Mouse (Mus musculus) liver, embryonic 11.5 days (tissue): ENCODE data around the gene Ankrd24. TPM values are rescaled to one million over a fixed set of nuclear protein-coding genes. Genes with fewer than 3 reads are reported as not detected.
A peak's percentile ranks its signal among the peaks of the same experiment; 100 is the strongest.
"Not testable (repeated sequence)": the region's sequence is repeated elsewhere in the genome, so short reads cannot be mapped to it uniquely, and the experiment has no call there.

ENCODE experiments used
- ATAC-seq: fragments of 200-750 bp; cut with Nextera tagmentation; replicated peaks from 2 replicates; pipeline ENCODE4 v1.8.0; 2017; ENCODE audit warnings: moderate number of reproducible peaks, mild to moderate bottlenecking, moderate TSS enrichment, moderate library complexity; ENCODE audit not compliant: low FRiP score
- DNase-seq: peaks from one replicate; pipeline ENCODE4 v3.0.0-alpha.2; 2017; ENCODE audit warnings: low spot score
- H3K27ac ChIP-seq: fragments of 300-500 bp; sonication (generic); 2 replicates; pipeline ENCODE4 v1.5.1; 2014; ENCODE audit warnings: mild to moderate bottlenecking, low read depth, low read length, control low read depth
- H3K27me3 ChIP-seq: fragments of 300-500 bp; sonication (generic); replicated peaks from 2 replicates; pipeline ENCODE4 v1.6.1; 2014; ENCODE audit warnings: low read length, mixed read lengths; ENCODE audit not compliant: control insufficient read depth, insufficient read depth
- H3K36me3 ChIP-seq: fragments of 300-500 bp; sonication (generic); 2 replicates; pipeline ENCODE4 v1.6.1; 2014; ENCODE audit warnings: mild to moderate bottlenecking, low read length, moderate library complexity, mixed read lengths; ENCODE audit not compliant: control insufficient read depth, insufficient read depth
- H3K4me1 ChIP-seq: fragments of 300-500 bp; sonication (generic); replicated peaks from 2 replicates; pipeline ENCODE4 v1.6.1; 2014; ENCODE audit warnings: low read length, mixed read lengths; ENCODE audit not compliant: control insufficient read depth, insufficient read depth
- H3K4me2 ChIP-seq: fragments of 300-500 bp; sonication (generic); 2 replicates; pipeline ENCODE4 v1.6.1; 2014; ENCODE audit warnings: mild to moderate bottlenecking, control low read depth, moderate library complexity
- H3K4me3 ChIP-seq: fragments of 300-500 bp; sonication (generic); 2 replicates; pipeline ENCODE4 v1.5.1; 2014; ENCODE audit warnings: low read depth, low read length, control low read depth
- H3K9ac ChIP-seq: fragments of 300-500 bp; sonication (generic); 2 replicates; pipeline ENCODE4 v1.6.1; 2014; ENCODE audit warnings: low read depth, low read length, control low read depth
- H3K9me3 ChIP-seq: fragments of 300-500 bp; sonication (generic); 2 replicates; pipeline ENCODE4 v1.6.1; 2016; ENCODE audit warnings: low read length, inconsistent platforms, mixed read lengths; ENCODE audit not compliant: control insufficient read depth
- WGBS: fragments of 180-500 bp; shearing (Covaris S2); extraction: QIAGEN DNeasy Blood & Tissue Kit; methylation state at CpG from one replicate; pipeline ENCODE4 v1.1.7; 2014; 5-methylcytosine and 5-hydroxymethylcytosine counted together
- polyA plus RNA-seq: library from polyadenylated mRNA; unstranded; fragments of >200 nt; fragmentation: Nextera tagmentation; extraction: Ambion mirVana; gene quantifications from 2 replicates; pipeline ENCODE4 v1.2.1, GENCODE M21; 2014

Ankrd24 gene
- polyA plus RNA-seq, 1 experiment from 2014 or later = 3.6 TPM

DNA sequence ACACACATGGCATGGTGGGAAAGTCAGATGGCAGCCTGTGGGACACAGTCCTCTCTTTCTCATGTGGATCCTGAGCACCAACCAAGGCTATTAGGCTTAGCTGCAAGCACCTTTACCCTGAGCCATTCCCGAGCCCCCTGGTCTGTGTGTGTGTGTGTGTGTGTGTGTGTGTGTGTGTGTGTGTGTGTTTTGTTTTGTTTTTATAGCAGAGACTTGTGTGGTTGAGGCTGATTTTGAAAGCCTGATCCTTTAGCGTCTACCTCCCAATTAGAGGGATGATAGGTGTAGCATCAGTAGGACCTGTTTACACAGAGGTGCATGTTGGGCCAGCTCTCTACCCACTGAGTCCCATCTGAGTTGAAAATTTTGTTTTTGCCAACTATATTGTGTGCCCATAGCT is 15.8 kb downstream of the Ankrd24 start:
- peak overlapping the region; percentile 97; the same call in 1 of the 2 replicates for H3K27ac ChIP-seq
- peak overlapping the region; percentile 97 for H3K4me2 ChIP-seq
- DNase-seq = no peak
- no peaks in the 10 kb centered on the region for H3K27me3 ChIP-seq
- peak; percentile 8; the same call in 1 of the 2 replicates for ATAC-seq
- no peaks in the 10 kb centered on the region for H3K36me3 ChIP-seq
- 53% methylated on average over 2 of the region's 2 CpGs for WGBS
- no peaks in the 10 kb centered on the region for H3K9me3 ChIP-seq
- peak overlapping the region; percentile 78 for H3K4me3 ChIP-seq
- H3K9ac ChIP-seq = peak overlapping the region; percentile 94
- peaks cover 11% of the 10 kb centered on the region for H3K4me1 ChIP-seq

GRCm38 (mm10) chr10:81644716-81645115 is 16.4 kb downstream of the Ankrd24 start:
- ATAC-seq (no peak), DNase-seq (no peak)
- H3K4me3 ChIP-seq = no peak overlapping the region
- no peaks in the 10 kb centered on the region for H3K36me3 ChIP-seq
- peak overlapping the region; percentile 94; the same call in 1 of the 2 replicates for H3K9ac ChIP-seq
- H3K9me3 ChIP-seq = no peaks in the 10 kb centered on the region
- H3K4me2 ChIP-seq = peak overlapping the region; percentile 97
- no peaks in the 10 kb centered on the region for H3K27me3 ChIP-seq
- peaks cover 11% of the 10 kb centered on the region for H3K4me1 ChIP-seq
- no peak overlapping the region; the same call in 1 of the 2 replicates for H3K27ac ChIP-seq
- 91% methylated on average over 18 of the region's 18 CpGs for WGBS

DNA sequence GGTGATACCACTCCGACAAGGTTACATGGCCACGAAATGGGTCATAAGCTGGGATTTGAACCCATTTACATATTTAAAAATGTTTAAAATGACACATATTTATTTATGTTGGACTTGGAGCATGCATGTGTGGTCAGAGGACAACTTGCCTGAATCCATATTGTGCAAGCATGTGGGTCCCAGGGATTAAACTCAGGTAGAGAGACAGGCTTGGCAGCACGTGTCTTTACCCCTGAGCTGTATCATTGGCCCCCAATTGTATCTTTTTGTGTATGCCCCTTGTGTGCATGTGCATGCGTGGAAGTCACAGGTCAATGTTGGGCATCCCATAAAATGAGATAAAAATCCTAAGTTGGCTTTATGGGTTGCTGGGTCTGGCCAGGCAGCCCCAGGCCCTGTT is 17.1 kb downstream of the Ankrd24 start:
- Histone ChIP-seq H3K36me3 (no peaks in the 10 kb centered on the region), H3K9me3 (no peaks in the 10 kb centered on the region), H3K27me3 (no peaks in the 10 kb centered on the region), H3K27ac (no peak overlapping the region), H3K4me1 (peaks cover 14% of the 10 kb centered on the region), H3K9ac (no peak overlapping the region), H3K4me3 (no peak overlapping the region), H3K4me2 (no peak overlapping the region)
- no peak for DNase-seq
- 88% methylated on average over 4 of the region's 4 CpGs for WGBS
- no peak for ATAC-seq

GRCm38 (mm10) chr10:81646015-81646555 is 17.7 kb downstream of the Ankrd24 start:
- H3K4me2 ChIP-seq = no peak overlapping the region
- DNase-seq (no peak), ATAC-seq (no peak)
- H3K4me1 ChIP-seq = peaks cover 14% of the 10 kb centered on the region
- no peak overlapping the region for H3K4me3 ChIP-seq
- no peak overlapping the region for H3K9ac ChIP-seq
- no peaks in the 10 kb centered on the region for H3K9me3 ChIP-seq
- peaks cover 3% of the 10 kb centered on the region; the same call in 1 of the 2 replicates for H3K36me3 ChIP-seq
- WGBS = 83% methylated on average over 7 of the region's 7 CpGs
- no peak overlapping the region for H3K27ac ChIP-seq
- H3K27me3 ChIP-seq = no peaks in the 10 kb centered on the region

GRCm38 (mm10) chr10:81648803-81649775 is 20.7 kb downstream of the Ankrd24 start, which contains the start of gene Gm10778:
Gene Gm10778, plus strand, starts transcription at chr10:81649059.
- not testable (repeated sequence) for H3K9me3 ChIP-seq, H3K27me3 ChIP-seq, H3K36me3 ChIP-seq, H3K4me1 ChIP-seq
- Histone ChIP-seq H3K4me3 (peak within 1 kb of the TSS; percentile 61), H3K9ac (peak within 1 kb of the TSS; percentile 75), H3K27ac (peak within 1 kb of the TSS; percentile 52; the same call in 1 of the 2 replicates), H3K4me2 (peak within 1 kb of the TSS; percentile 63)
- peak; percentile 87 for DNase-seq
- ATAC-seq = peak; percentile 94
- 2% methylated on average over 32 of the region's 52 CpGs for WGBS

- no peak overlapping the region for H3K27ac ChIP-seq
- peaks cover 21% of the 10 kb centered on the region for H3K9me3 ChIP-seq
- 94% methylated on average over 10 of the region's 10 CpGs for WGBS
- DNase-seq = no peak
- no peak for ATAC-seq
- H3K4me2 ChIP-seq = no peak overlapping the region
- no peak overlapping the region for H3K4me3 ChIP-seq
- no peaks in the 10 kb centered on the region for H3K27me3 ChIP-seq
- no peak overlapping the region for H3K9ac ChIP-seq
- H3K4me1 ChIP-seq = peaks cover 2% of the 10 kb centered on the region; the same call in 1 of the 2 replicates
- peaks cover 18% of the 10 kb centered on the region for H3K36me3 ChIP-seq
Observed at GRCm38 (mm10) chr10:81655178-81655577, 26.8 kb downstream of the Ankrd24 start.

DNA sequence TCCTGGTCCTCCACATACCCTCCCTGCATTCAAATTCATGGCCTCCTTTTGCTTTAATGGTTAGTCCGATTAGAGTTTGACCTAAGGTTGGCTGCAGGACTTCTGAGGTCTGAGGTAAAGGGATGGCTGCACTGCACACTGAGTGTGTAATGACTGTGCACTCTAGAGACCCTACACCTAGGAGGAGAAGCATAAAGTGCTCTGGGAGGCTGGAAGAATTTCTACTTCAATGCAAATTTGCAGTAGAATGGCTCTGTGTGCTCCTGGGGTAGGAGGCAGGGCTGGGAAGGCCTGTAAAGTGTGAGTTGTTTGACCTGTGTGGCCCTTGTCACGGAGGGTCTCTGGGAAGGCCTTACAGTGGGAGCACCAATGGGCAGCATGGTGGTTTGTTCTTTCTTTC is 27.8 kb downstream of the Ankrd24 start:
- Histone ChIP-seq H3K27me3 (no peaks in the 10 kb centered on the region), H3K36me3 (peaks cover 15% of the 10 kb centered on the region)
- ATAC-seq = no peak

DNA sequence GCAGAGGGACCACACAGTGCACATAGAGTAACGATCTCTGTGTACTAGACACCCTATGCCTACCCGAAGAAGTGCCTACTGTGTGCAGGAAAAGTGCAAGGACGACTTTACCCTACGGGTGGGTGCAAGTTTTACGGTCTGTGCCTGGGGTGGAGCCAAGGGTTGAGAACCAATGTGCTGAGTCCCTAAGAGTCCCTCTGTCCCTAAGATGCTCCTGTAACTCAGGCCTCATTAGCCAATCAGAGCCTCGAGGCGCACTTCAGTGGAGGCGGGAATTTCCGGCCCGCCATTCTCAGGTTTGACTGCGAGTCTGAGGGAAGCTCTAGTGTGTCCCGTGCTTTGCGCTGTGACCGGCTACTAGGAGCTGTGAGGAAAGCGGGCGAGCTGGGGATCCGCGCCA is 58.8 kb downstream of the Ankrd24 start:
- H3K9ac ChIP-seq, H3K9me3 ChIP-seq, DNase-seq, H3K36me3 ChIP-seq, H3K4me2 ChIP-seq, H3K27ac ChIP-seq, H3K4me3 ChIP-seq, H3K4me1 ChIP-seq, H3K27me3 ChIP-seq, ATAC-seq: not testable (repeated sequence)
- no CpG with 5 or more reads among the region's 18 CpGs for WGBS

More for the DNA sequence above, 27.8 kb downstream of the Ankrd24 start:
- no peak for DNase-seq
- 97% methylated on average over 2 of the region's 2 CpGs for WGBS
- Histone ChIP-seq H3K4me3 (no peak overlapping the region), H3K9ac (no peak overlapping the region), H3K4me2 (no peak overlapping the region), H3K4me1 (no peaks in the 10 kb centered on the region), H3K27ac (no peak overlapping the region), H3K9me3 (peaks cover 21% of the 10 kb centered on the region)
